Mouse (Mus musculus) kidney, adult 18-20 months (tissue): ENCODE measurements around the gene Mycl.

ENCODE experiments used
- DNase-seq: peaks from one replicate; pipeline ENCODE4 v3.0.0; 2021

Mycl gene

GRCm38 (mm10) chr4:123021591-123021990, 26.1 kb downstream of the Mycl start:
- peak; percentile 27 for DNase-seq

GRCm38 (mm10) chr4:123022896-123023295, 27.4 kb downstream of the Mycl start:
- no peak for DNase-seq

DNA sequence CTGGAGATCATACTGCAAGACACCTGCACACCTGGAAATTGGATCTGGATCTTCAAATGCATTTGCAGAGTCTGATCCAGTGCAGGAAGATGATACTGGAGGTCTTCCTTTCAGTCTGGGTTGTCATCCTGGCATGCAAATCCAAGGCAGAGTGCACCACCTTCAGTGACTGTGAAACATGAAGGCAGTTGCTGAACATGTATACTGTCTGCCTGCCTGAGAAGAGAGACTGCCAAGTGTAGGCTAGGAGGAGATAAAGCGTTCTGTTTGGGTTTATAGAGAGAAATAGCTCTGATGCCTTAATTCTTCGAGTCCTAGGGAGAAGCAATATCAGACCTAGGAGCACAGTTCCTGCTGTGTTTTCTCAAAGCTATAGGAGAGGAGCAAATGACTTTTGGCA, 30.0 kb downstream of the Mycl start:
- DNase-seq = no peak

DNA sequence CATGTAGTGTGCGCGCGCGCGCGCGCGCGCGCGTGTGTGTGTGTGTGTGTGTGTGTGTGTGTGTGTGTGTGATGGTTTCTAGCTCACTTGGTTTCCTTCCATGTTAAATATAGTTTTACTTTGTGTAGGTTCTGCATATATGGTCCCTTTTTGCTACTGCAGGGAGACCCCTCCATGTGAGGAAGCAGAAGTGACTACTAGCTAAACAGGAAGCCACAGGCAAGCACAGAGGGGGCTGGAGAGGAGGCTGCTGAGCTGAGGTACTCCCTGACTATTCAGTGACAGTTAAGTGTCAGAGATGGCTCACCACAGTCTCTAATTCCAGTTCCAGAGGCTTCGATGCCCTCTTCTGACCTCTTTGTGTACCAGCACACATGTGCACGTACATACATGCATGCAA, 30.7 kb downstream of the Mycl start:
- DNase-seq = no peak

GRCm38 (mm10) chr4:123026597-123026996, 31.1 kb downstream of the Mycl start:
- DNase-seq = no peak

DNA sequence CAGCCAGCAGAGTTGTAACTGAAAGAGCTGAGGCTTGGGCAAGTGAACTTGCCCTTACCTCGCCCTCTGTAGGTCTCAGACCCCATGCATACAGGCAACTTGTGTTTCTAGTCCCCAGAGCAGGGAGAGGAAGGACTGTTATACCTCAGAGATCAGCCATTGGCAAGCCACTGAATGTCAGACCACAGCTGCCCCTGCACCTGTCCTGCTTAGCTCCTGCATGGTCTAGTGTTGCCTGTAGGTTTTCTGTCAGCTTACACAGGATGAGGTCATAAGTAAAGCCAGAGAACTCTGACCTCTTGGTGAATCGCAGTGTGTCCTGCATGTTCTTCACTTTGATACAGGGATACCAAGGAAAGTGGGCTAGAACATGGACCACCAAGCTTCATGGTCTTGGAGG, 39.4 kb downstream of the Mycl start:
- no peak for DNase-seq

- no peak for DNase-seq
Measured at GRCm38 (mm10) chr4:123035636-123036035, 40.2 kb downstream of the Mycl start.

GRCm38 (mm10) chr4:123036710-123037109, 41.3 kb downstream of the Mycl start:
- no peak for DNase-seq

DNA sequence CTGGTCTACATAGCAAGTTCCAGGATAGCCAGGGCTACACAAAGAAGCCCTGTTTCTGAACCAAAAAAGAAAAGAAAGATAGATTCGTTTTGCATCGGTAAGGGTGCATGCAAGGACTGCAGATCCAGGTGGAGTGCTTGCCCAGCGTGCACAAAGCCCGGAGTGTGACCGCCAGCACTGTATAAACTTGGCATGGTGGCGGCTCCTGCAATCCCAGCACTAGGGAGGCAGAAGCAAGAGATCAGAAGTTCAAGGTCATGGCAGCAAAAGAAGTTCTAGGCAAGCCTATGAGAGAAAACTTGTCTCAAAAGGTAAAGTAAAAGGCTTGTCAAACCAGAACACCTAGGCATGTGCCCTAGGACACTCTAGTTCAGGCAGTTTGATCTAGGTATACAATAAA, 45.7 kb downstream of the Mycl start:
- no peak for DNase-seq

DNA sequence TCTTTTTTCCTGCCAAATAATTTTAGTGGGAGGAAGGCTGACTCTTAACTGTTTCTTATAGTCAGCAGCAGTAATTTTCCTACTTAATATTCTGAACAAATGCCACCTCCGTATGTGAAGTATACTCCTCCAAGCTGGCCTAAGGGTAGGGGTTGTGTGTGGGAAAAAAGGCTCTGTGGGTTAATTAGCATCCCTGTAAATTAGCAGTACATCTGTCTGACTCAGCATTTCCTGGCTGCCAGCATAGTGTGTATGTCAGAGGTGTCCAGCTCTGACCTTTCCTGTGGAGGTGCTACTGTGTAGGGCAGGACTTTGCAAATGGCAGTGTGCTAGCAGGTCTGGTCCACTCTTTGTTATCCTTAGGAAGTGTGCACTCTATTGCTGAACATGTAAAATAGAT, 48.4 kb downstream of the Mycl start:
- no peak for DNase-seq

- DNase-seq = no peak
Measured at GRCm38 (mm10) chr4:123044842-123045241, 49.4 kb downstream of the Mycl start.

DNA sequence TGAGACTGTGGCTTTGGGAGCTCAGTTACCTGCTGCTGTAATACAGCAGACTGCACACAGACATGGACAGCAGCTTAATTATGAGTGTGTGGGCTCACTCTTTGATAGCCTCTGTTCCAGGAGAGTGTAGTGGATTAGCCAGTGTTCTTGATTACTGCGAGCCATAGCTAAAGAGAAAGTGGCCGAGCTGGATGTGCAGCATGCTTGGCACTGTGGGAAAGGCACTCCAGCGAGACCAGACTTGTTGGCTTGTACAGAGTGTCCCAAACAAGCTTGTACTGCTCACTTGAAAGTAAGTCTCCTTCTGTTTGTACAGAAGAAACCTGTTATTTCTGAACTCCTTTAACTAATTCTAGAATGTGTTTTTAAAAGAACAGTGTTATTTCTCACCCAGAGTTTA, 50.8 kb downstream of the Mycl start:
- DNase-seq = peak; percentile 20

- DNase-seq = peak; percentile 88
Measured at GRCm38 (mm10) chr4:123050681-123051211, 55.3 kb downstream of the Mycl start.
